Mouse (Mus musculus) liver, postnatal 0 days (tissue): ENCODE measurements at regions not wholly inside any gene's neighbourhood (a gene's known extent, or its start where the extent isn't known, plus 50 kb on each side); places are given as distances from the start of the nearest gene placed in this dataset.

ENCODE experiments used
- CTCF ChIP-seq: sonication (generic); IDR thresholded peaks from 2 replicates; pipeline ENCODE4 v1.5.1; 2016; ENCODE audit warnings: antibody characterized with exemption, low read depth
- EP300 ChIP-seq: IDR thresholded peaks from 2 replicates; pipeline ENCODE4 v1.6.1; 2016; ENCODE audit warnings: antibody characterized with exemption, low read depth, mild to moderate bottlenecking

DNA sequence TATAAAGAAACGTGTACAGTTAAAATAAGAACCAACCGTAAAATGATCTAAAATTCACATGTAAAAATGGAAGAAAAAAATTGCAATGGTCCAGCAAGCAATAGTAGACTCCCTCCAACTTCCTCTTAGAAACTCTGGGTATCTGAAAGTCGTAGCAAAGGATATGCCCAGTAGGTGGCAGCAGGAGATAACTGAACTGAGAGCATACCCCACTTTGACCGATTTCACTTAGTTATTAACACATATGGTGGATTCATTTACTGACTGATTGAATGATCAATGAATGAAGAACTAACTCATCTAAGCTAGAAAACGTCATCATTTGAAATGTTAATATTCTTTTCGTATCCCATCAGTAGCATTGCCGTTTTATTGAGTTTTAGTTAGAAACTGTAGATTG lies 74.8 kb upstream of the Etv6 start:
- TF ChIP-seq CTCF (peak; percentile 89), EP300 (no peak)
